Mouse (Mus musculus): ENCODE measurements around the gene Arpp21. TPM values are rescaled to one million over a fixed set of nuclear protein-coding genes. Genes with fewer than 3 reads are reported as not detected.

Arpp21 gene
- polyA plus RNA-seq, 1 experiment, result 36.1 TPM

DNA sequence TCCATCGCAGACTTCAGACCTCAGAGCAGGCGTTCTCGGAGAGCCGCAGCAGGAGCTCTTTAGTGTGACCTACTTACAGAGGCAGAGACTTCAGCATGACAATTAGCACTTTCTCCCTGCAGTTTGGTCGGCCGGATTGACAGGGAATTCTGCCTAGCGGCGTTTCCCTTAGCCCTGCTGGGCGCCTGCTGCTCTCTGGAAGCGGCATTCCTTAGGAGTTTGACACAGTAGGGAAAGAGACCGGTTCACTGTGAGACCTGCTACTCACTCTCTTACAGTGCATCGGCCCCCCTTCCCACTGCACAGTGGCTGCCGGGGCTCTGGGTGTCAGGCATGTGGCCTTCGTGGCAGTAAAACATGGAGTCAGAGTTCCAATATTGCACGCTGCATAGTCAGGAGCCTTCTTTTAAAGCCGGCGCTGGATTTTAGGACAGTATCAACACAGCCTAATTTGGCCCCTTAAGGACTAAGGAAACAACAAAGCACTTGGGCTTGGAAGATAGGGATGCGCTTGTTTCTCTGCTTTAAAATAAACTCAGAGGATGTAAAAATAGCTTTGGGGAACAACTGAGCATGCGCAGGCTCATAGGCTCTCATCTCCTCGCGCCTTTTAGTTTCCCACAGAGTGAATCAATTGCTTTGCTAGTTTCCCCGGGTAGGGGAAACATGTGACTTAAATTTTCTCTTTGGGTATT is 117.2 kb downstream of the Arpp21 start:
- Histone ChIP-seq H3ac (ENCODE audit: control insufficient read depth, insufficient read length) (no peak overlapping the region), H3K36me3 (ENCODE audit: control insufficient read depth, insufficient read depth) (peaks cover 11% of the 10 kb centered on the region), H3K27me3 (ENCODE audit: control insufficient read depth, insufficient read depth, insufficient read length) (no peaks in the 10 kb centered on the region), H3K4me2 (ENCODE audit: low read depth) (no peak overlapping the region), H3K79me2 (ENCODE audit: control insufficient read depth, insufficient read depth) (no peaks in the 10 kb centered on the region), H3K4me3 (no peak overlapping the region)
- TF ChIP-seq REST (IDR thresholded peaks at IDR 0.05; ENCODE audit: insufficient read depth, insufficient read length) (no peak), MYOG (IDR thresholded peaks at IDR 0.05; ENCODE audit: control insufficient read depth in 1 of 3, insufficient read depth in 1 of 3, insufficient read length in 2 of 3, low read depth in 2 of 3) (no peak), E2F4 (IDR thresholded peaks at IDR 0.05; ENCODE audit: insufficient read depth) (no peak), MAX (IDR thresholded peaks at IDR 0.05; ENCODE audit: low read depth) (no peak), TCF12 (IDR thresholded peaks at IDR 0.05; ENCODE audit: insufficient read depth, poor library complexity, severe bottlenecking) (no peak), CEBPB (IDR thresholded peaks at IDR 0.05; ENCODE audit: insufficient read depth, poor library complexity, severe bottlenecking) (no peak), SRF (IDR thresholded peaks at IDR 0.05; ENCODE audit: control insufficient read depth, insufficient read length, low read depth) (no peak), TCF3 (IDR thresholded peaks at IDR 0.05; ENCODE audit: insufficient read length, low read depth) (no peak), USF1 (IDR thresholded peaks at IDR 0.05; ENCODE audit: low read depth) (no peak), POLR2A (IDR thresholded peaks at IDR 0.05; ENCODE audit: insufficient read length, low read depth) (no peak), MYOD1 (IDR thresholded peaks at IDR 0.05; ENCODE audit: control insufficient read depth in 1 of 3, insufficient read length in 2 of 3, low read depth in 2 of 3) (no peak), POLR2AphosphoS2 (IDR thresholded peaks at IDR 0.05; ENCODE audit: insufficient read length, low read depth) (no peak)

- no peak overlapping the region for H3ac ChIP-seq (ENCODE audit: control insufficient read depth, insufficient read length)
- no peaks in the 10 kb centered on the region for H3K27me3 ChIP-seq (ENCODE audit: control insufficient read depth, insufficient read depth, insufficient read length)
- no peaks in the 10 kb centered on the region for H3K79me2 ChIP-seq (ENCODE audit: control insufficient read depth, insufficient read depth)
- H3K36me3 ChIP-seq (ENCODE audit: control insufficient read depth, insufficient read depth), result peaks cover 8% of the 10 kb centered on the region
- TF ChIP-seq POLR2AphosphoS2 (IDR thresholded peaks at IDR 0.05; ENCODE audit: insufficient read length, low read depth) (no peak), MYOD1 (IDR thresholded peaks at IDR 0.05; ENCODE audit: control insufficient read depth in 1 of 3, insufficient read length in 2 of 3, low read depth in 2 of 3) (no peak), TCF3 (IDR thresholded peaks at IDR 0.05; ENCODE audit: insufficient read length, low read depth) (no peak), POLR2A (IDR thresholded peaks at IDR 0.05; ENCODE audit: insufficient read length, low read depth) (no peak), SRF (IDR thresholded peaks at IDR 0.05; ENCODE audit: control insufficient read depth, insufficient read length, low read depth) (no peak), CEBPB (IDR thresholded peaks at IDR 0.05; ENCODE audit: insufficient read depth, poor library complexity, severe bottlenecking) (no peak), USF1 (IDR thresholded peaks at IDR 0.05; ENCODE audit: low read depth) (no peak), MAX (IDR thresholded peaks at IDR 0.05; ENCODE audit: low read depth) (no peak), E2F4 (IDR thresholded peaks at IDR 0.05; ENCODE audit: insufficient read depth) (no peak), MYOG (IDR thresholded peaks at IDR 0.05; ENCODE audit: control insufficient read depth in 1 of 3, insufficient read depth in 1 of 3, insufficient read length in 2 of 3, low read depth in 2 of 3) (no peak), TCF12 (IDR thresholded peaks at IDR 0.05; ENCODE audit: insufficient read depth, poor library complexity, severe bottlenecking) (no peak), REST (IDR thresholded peaks at IDR 0.05; ENCODE audit: insufficient read depth, insufficient read length) (no peak)
- H3K4me3 ChIP-seq, result no peak overlapping the region
- H3K4me2 ChIP-seq (ENCODE audit: low read depth), result no peak overlapping the region
Observed at GRCm38 (mm10) chr9:112117632-112118410, 117.9 kb downstream of the Arpp21 start.

GRCm38 (mm10) chr9:112111610-112112009 is 124.1 kb downstream of the Arpp21 start:
- no peak overlapping the region for H3K4me2 ChIP-seq (ENCODE audit: low read depth)
- no peaks in the 10 kb centered on the region for H3K36me3 ChIP-seq (ENCODE audit: control insufficient read depth, insufficient read depth)
- no peak overlapping the region for H3ac ChIP-seq (ENCODE audit: control insufficient read depth, insufficient read length)
- no peaks in the 10 kb centered on the region for H3K27me3 ChIP-seq (ENCODE audit: control insufficient read depth, insufficient read depth, insufficient read length)
- H3K79me2 ChIP-seq (ENCODE audit: control insufficient read depth, insufficient read depth), result no peaks in the 10 kb centered on the region
- no peak for TF ChIP-seq POLR2A (IDR thresholded peaks at IDR 0.05; ENCODE audit: insufficient read length, low read depth)
- no peak for TF ChIP-seq E2F4 (IDR thresholded peaks at IDR 0.05; ENCODE audit: insufficient read depth)
- no peak for TF ChIP-seq MAX (IDR thresholded peaks at IDR 0.05; ENCODE audit: low read depth)
- TF ChIP-seq TCF12 (IDR thresholded peaks at IDR 0.05; ENCODE audit: insufficient read depth, poor library complexity, severe bottlenecking), result no peak
- TF ChIP-seq SRF (IDR thresholded peaks at IDR 0.05; ENCODE audit: control insufficient read depth, insufficient read length, low read depth), result no peak
- TF ChIP-seq POLR2AphosphoS2 (IDR thresholded peaks at IDR 0.05; ENCODE audit: insufficient read length, low read depth), result no peak
- TF ChIP-seq MYOG (IDR thresholded peaks at IDR 0.05; ENCODE audit: control insufficient read depth in 1 of 3, insufficient read depth in 1 of 3, insufficient read length in 2 of 3, low read depth in 2 of 3), result no peak
- no peak for TF ChIP-seq USF1 (IDR thresholded peaks at IDR 0.05; ENCODE audit: low read depth)
- no peak for TF ChIP-seq MYOD1 (IDR thresholded peaks at IDR 0.05; ENCODE audit: control insufficient read depth in 1 of 3, insufficient read length in 2 of 3, low read depth in 2 of 3)
- TF ChIP-seq TCF3 (IDR thresholded peaks at IDR 0.05; ENCODE audit: insufficient read length, low read depth), result no peak
- no peak for TF ChIP-seq CEBPB (IDR thresholded peaks at IDR 0.05; ENCODE audit: insufficient read depth, poor library complexity, severe bottlenecking)
- TF ChIP-seq REST (IDR thresholded peaks at IDR 0.05; ENCODE audit: insufficient read depth, insufficient read length), result no peak
- H3K4me3 ChIP-seq, result no peak overlapping the region

DNA sequence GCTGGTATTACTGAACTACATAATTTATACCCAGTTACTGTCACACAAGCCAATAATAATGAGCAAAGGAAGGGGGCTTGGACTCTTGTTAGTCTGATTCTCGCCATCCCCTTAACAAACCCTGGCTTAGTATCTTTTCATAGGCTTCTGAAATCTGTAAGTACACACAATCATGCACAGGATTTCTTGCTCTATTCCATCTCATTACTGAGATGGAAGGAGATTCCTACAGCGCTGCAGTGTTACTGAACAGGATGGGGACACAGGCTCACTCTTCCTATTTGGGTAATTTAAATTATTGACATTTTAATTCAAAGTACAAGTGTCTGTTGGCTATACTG is 132.9 kb downstream of the Arpp21 start:
- Histone ChIP-seq H3K36me3 (ENCODE audit: control insufficient read depth, insufficient read depth) (no peaks in the 10 kb centered on the region), H3ac (ENCODE audit: control insufficient read depth, insufficient read length) (no peak overlapping the region), H3K4me3 (no peak overlapping the region), H3K27me3 (ENCODE audit: control insufficient read depth, insufficient read depth, insufficient read length) (no peaks in the 10 kb centered on the region), H3K4me2 (ENCODE audit: low read depth) (peak overlapping the region; percentile 50), H3K79me2 (ENCODE audit: control insufficient read depth, insufficient read depth) (no peaks in the 10 kb centered on the region)
- TF ChIP-seq MYOG (IDR thresholded peaks at IDR 0.05; ENCODE audit: control insufficient read depth in 1 of 3, insufficient read depth in 1 of 3, insufficient read length in 2 of 3, low read depth in 2 of 3) (no peak), E2F4 (IDR thresholded peaks at IDR 0.05; ENCODE audit: insufficient read depth) (no peak), MYOD1 (IDR thresholded peaks at IDR 0.05; ENCODE audit: control insufficient read depth in 1 of 3, insufficient read length in 2 of 3, low read depth in 2 of 3) (no peak), USF1 (IDR thresholded peaks at IDR 0.05; ENCODE audit: low read depth) (no peak), SRF (IDR thresholded peaks at IDR 0.05; ENCODE audit: control insufficient read depth, insufficient read length, low read depth) (no peak), TCF3 (IDR thresholded peaks at IDR 0.05; ENCODE audit: insufficient read length, low read depth) (no peak), POLR2AphosphoS2 (IDR thresholded peaks at IDR 0.05; ENCODE audit: insufficient read length, low read depth) (no peak), REST (IDR thresholded peaks at IDR 0.05; ENCODE audit: insufficient read depth, insufficient read length) (no peak), TCF12 (IDR thresholded peaks at IDR 0.05; ENCODE audit: insufficient read depth, poor library complexity, severe bottlenecking) (no peak), MAX (IDR thresholded peaks at IDR 0.05; ENCODE audit: low read depth) (no peak), CEBPB (IDR thresholded peaks at IDR 0.05; ENCODE audit: insufficient read depth, poor library complexity, severe bottlenecking) (no peak), POLR2A (IDR thresholded peaks at IDR 0.05; ENCODE audit: insufficient read length, low read depth) (no peak)
